Mouse (Mus musculus) thymus, postnatal 14 days (tissue): ENCODE results near the gene Slc25a53.
"Not testable (repeated sequence)": the region's sequence is repeated elsewhere in the genome, so short reads cannot be mapped to it uniquely, and the experiment has no call there.

ENCODE experiments used
- DNase-seq: peaks from one replicate; pipeline ENCODE4 v3.0.0; 2021

Gene Slc25a53

GRCm38 (mm10) chrX:137038000-137038483 lies at the start of gene Slc25a53:
Slc25a53 (minus strand) TSS chrX:137038302.
- peak; percentile 84 for DNase-seq

DNA sequence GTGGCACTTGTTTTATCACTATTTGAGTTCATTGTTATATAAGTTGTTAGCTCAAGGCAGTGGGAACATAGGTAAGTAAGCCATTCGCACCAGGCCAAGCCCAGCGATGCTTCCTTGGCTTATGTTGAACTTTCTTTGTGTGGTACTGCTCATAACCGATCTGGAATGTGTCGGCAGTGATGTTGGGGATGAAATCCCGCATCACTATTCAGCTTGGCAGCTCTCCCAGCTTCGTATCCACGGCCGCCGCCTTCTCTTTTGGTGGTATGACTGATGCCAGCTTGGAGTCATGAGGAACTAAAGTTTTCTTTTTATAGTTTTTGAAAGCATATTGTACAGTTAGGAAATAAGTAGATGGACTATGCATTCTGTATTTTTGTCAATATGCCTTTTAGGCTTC lies 25.1 kb upstream of the Slc25a53 start:
- no peak for DNase-seq

- DNase-seq: peak; percentile 73
Observed at GRCm38 (mm10) chrX:137049425-137050225, 11.5 kb upstream of the Slc25a53 start, which contains the start of gene Fam199x. Fam199x (plus strand) TSS chrX:137049594.

- DNase-seq: no peak
Observed at GRCm38 (mm10) chrX:137049060-137049424, 10.9 kb upstream of the Slc25a53 start.

DNA sequence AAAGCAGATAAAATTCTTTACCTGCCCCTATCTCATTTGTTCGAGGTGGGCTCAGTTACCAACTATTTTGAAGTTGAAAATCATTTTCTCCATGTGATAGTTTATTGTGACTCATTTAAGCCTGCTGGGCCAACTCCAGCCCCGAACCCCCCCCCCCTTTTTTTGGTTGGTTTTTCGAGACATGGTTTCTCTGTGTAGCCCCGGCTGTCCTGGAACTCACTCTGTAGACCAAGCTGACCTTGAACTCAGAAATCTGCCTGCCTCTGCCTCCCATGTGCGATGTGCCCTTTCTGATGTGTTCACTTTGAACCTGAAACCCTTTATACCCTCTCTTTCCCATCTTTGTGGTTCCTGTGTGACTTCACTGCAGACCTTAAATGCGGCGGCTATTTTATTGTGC lies 400 bp upstream of the Slc25a53 start:
- no peak for DNase-seq

- DNase-seq: no peak
Observed at GRCm38 (mm10) chrX:137037470-137037999, 567 bp downstream of the Slc25a53 start.

GRCm38 (mm10) chrX:137034322-137034721 lies 3.8 kb downstream of the Slc25a53 start:
- DNase-seq: no peak

GRCm38 (mm10) chrX:137031726-137032125 lies 6.4 kb downstream of the Slc25a53 start:
- no peak for DNase-seq

DNA sequence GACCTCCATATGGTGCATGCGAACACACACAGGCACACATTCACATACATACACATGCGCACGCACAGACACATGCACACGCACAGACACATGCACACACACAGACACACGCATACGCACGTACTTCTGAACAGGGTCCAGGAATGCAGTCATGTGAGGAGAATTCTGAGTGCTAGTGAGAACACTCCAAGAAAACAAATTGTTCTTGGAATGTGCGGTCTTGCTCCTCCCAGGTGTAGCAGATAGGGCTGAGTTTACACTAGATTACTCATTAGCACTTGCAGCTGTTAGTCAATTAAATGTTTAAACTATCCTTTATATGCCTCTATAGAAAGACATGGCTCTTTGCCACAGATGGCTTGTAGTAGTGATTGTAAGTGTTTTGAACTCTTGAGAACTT lies 7.2 kb downstream of the Slc25a53 start:
- no peak for DNase-seq

DNA sequence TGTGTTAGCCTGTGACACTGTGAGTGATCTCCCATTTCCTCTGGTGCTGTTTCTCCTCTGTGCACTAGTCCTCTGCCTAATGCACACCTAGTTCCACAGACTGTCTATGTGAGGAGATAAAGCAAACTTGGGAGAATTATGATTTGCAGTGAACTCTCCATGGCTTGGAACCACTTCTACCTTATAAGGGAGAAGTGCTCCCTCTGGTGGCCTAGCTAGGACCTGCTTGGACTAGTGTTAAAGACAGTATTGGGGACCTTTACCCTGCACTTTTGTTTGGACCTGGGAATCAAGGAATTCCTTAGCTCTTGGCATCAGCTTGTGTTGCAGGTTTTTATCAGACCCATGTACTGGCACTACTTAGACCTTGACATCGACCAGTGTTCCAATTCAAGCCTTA lies 18.8 kb downstream of the Slc25a53 start:
- DNase-seq: peak; percentile 63

DNA sequence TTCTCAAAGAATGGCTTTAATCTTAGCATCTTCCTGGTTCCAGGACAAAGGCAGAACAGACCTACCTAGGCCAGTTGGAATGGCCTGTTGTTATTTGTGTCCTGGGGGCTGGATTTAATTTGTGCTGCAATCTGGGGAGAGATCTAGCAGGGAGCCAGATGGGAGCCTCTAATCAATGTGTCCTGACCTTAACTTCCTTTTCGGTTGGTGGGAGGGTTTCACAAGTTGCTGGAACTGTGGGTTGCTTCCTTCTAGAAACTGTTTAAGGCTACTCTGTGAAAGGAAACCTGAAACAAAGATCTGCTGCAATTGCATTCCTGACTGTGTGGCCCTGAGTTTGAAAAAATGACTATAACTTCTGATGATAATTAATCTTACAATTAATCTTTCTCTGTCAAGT lies 20.4 kb downstream of the Slc25a53 start:
- DNase-seq: no peak

- peak; percentile 46 for DNase-seq
Observed at GRCm38 (mm10) chrX:137015099-137015709, 22.9 kb downstream of the Slc25a53 start.

GRCm38 (mm10) chrX:136996256-136996655 lies 41.8 kb downstream of the Slc25a53 start:
- DNase-seq: no peak

DNA sequence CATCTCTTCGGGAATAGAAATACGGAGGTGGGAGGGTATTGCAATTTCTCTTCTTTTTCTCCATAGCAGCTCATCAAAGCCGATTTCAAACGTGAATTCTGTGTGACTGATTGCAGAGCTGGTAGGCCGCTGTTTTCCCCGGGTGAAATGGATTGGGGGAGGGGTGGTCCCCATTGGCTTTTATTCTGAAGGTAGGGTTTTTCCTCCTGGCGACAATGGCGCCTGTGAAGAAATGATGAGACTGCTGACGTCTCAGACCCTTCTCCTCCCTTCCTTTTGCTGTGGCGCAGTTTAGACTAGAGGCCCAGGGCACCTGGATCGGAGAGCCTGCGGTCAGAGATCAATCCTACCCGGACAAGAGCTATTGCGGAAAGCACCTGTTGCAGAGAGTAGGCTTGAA lies 44.5 kb downstream of the Slc25a53 start:
- DNase-seq: no peak

GRCm38 (mm10) chrX:136992978-136993547 lies 45.0 kb downstream of the Slc25a53 start, which contains the start of gene Zcchc18:
Zcchc18 (plus strand) TSS chrX:136993155.
- peak; percentile 68 for DNase-seq

DNA sequence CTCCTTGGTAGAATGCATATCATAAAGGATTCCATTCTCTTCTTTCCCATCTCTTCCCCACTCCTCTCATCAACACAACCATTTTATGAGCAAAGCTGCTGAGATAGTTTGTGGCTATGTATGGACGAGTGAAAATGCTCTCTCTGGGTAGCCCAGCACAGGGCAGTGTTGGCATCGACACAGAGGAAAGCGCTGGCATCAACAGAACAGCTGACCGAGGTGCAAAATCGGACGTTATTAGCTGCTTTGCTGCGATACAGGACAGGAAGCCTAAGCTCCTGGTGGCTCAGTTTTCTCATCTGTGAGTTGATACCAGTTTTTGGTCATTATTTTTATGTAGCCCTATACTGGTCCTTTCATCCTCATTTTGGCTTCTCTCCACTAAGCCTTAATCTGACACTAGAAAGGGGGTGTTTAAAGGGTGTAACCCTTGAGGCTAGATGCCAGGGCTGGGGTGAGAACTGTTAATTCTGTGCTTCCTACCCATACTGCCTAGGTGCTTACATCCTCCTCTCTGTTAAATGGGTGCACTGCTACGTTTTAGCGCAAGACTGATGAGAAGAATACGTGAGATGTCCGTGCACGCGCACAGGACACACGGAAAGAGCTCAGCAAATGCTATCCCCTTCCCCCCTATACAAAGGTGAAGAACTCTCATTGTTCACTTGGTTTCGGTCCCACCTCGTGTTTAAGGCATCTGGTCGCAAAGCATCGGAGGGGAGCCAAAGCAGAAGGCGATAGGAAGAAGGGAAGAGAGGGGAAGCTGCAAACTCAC lies 45.7 kb downstream of the Slc25a53 start:
- DNase-seq: no peak

DNA sequence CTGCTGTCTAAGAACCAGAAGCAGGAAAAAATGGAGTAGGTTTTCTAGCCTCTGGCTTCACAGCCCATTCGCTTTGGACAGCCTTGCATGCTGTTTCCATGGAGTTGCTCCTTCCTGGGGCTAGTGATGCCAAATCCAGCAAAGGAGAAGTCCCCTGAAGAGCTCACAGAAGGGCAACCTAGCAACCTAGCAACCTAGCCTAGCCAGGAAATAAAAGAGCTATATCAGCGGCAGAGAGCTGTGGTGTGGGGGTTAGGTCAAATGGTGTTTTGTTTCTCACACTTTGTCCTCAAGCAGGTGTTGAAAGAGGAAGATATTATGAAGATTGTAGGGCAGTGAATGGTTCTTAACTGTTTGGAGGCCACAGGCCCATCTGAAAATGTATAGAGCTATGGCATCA lies 46.8 kb downstream of the Slc25a53 start:
- no peak for DNase-seq

GRCm38 (mm10) chrX:136986039-136986438 lies 52.1 kb downstream of the Slc25a53 start:
- no peak for DNase-seq

DNA sequence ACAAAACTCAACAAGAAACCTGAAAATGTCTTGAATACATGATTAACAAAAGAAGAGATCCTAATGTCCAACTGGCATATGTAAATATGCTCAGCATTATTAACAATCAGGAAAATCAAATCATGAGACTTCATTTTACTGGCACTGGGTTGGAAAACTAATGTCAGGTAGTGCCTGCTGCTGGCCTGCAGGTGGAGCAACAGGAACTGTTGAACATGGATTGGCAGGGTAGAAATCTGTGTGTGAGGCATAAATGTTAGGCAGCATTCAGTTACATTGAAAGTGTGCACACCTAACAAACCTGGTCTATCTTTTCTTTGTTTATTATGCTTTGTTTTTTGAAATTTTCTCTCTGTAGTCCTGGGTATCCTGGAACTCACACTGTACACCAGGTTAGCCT lies 59.5 kb downstream of the Slc25a53 start:
- DNase-seq: no peak

- peak; percentile 80 for DNase-seq
Observed at GRCm38 (mm10) chrX:136976424-136977084, 61.5 kb downstream of the Slc25a53 start, which contains the start of the genes Tmsb15l and Tmsb15b1. Tmsb15l (minus strand) TSS chrX:136976869. Tmsb15b1 (minus strand) TSS chrX:136976874.

DNA sequence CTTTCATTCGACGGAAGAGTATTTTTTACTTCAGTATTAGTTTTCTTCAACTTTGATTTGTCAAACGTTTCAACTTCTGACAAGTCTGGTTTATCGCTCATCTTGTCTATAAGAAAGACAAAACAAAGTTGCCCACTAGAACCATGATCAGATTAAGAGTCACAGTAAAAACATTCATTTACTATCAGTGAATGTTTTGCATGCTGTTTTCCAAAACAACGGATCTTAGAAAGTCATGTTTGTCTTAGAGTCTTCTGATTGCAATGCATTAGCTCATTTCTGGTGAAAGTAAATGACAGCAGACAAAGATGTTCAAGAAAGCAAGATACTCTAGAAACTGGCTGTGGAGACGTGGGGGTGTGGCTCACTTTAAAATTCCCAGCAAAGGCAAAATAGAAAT lies 62.7 kb downstream of the Slc25a53 start, which contains the start of gene Tmsb15b2:
Gene Tmsb15b2, minus strand, starts transcription at position 101 of the 400 bp plus-strand sequence.
- not testable (repeated sequence) for DNase-seq

DNA sequence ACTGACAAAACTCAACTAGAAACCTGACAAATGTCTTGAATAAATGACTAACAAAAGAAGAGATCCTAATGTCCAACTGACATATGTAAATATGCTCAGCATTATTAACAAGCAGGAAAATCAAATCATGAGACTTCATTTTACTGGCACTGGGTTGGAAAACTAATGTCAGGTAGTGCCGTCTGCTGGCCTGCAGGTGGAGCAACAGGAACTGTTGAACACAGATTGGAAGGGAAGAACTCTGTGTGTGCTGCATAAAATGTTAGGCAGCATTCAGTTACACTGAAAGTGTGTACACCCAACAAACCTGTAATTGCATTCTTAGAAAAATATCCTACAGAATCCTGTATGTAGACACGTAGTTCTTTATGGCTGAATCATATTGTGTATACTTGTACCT lies 78.4 kb downstream of the Slc25a53 start:
- DNase-seq: peak; percentile 14
